Mouse (Mus musculus) lung, adult 2 months (tissue): Measurements from ENCODE around the gene Zdhhc5.

Source experiments
- CTCF ChIP-seq: fragments of 200-500 bp; IDR thresholded peaks from 2 replicates; pipeline ENCODE4 v1.5.1; 2011; ENCODE audit warnings: mild to moderate bottlenecking, low read length, control low read depth; ENCODE audit not compliant: insufficient read depth
- POLR2A ChIP-seq: fragments of 200-500 bp; IDR thresholded peaks from 2 replicates; pipeline ENCODE4 v1.6.1; 2011; ENCODE audit warnings: low read depth, mild to moderate bottlenecking, control low read depth, low read length, borderline replicate concordance; ENCODE audit errors: extremely low read depth

DNA sequence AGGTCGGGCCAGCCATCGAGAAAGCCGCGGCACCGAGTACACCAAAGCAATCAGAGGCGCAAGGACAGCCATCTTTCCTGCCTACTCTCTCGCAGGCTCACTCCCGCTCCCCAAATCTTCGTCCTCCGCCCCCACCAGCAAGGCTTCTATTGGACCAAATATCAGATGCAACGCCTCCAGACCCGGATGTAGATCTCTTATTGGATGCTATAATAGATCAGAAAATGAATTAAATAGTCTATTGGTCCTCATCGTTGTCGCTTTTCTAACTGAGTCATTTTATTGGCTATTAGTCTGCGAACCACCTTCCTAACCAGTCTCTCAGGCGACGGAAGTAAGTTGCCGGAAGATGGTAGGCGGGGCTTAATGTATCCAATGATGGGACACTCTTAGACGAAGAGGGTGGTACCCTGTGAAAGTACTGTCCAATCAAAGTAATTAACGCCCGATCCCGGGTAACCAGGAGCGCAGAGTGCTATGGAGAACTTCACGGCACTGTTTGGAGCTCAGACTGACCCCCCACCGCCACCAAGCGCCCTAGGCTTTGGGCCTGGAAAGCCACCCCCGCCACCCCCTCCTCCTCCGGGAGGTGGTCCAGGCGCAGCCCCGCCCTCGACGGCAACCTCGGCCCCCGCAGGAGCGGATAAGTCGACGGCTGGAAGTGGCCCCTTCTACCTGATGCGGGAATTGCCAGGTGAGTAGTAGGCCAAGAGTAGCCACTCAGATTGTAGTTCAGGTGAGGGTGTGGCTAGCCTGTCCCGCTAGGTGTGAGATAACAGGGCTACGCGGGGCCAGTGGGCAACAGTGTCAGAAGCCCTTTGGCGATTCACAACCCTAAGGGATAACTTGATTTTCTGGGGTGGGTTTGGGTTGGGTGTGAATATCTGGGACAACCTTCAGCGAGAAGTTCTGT, 36.8 kb downstream of the Zdhhc5 start, which contains the start of the genes Gm28635 and Med19:
- TF ChIP-seq CTCF: no peak
- peak; percentile 56; the same call in 1 of the 2 replicates for TF ChIP-seq POLR2A
